Mouse (Mus musculus) gastrocnemius, postnatal 14 days (tissue): ENCODE measurements at regions not wholly inside any gene's neighbourhood (a gene's known extent, or its start where the extent isn't known, plus 50 kb on each side); places are given as distances from the start of the nearest gene placed in this dataset.

Experiments
- DNase-seq: peaks from one replicate; pipeline ENCODE4 v3.0.0; 2021; ENCODE audit warnings: mixed read lengths
- intact Hi-C: fragments of 180-260 bp; cut with DNase I; formaldehyde crosslinking; loops from one replicate; pipeline ENCODE4 v1.15.1; 2025; ENCODE audit warnings: low total_unique reads

GRCm38 (mm10) chr2:166378325-166378724 lies 222.9 kb upstream of the Sulf2 start:
- intact Hi-C loops: no loop called here
- no peak for DNase-seq

- DNase-seq: no peak
- intact Hi-C loops: no loop called here
Observed at GRCm38 (mm10) chr2:166377329-166377728, 221.9 kb upstream of the Sulf2 start.

GRCm38 (mm10) chr2:166375639-166376038 lies 220.2 kb upstream of the Sulf2 start:
- no peak for DNase-seq
- intact Hi-C loops: no loop called here

- intact Hi-C loops: no loop called here
- DNase-seq: no peak
Observed at GRCm38 (mm10) chr2:166370776-166371175, 215.3 kb upstream of the Sulf2 start.

- intact Hi-C loops: no loop called here
- DNase-seq: no peak
Observed at GRCm38 (mm10) chr2:166361645-166362044, 206.2 kb upstream of the Sulf2 start.

GRCm38 (mm10) chr2:166360786-166361185 lies 205.3 kb upstream of the Sulf2 start:
- DNase-seq: no peak
- intact Hi-C loops: no loop called here

GRCm38 (mm10) chr2:166359995-166360394 lies 204.5 kb upstream of the Sulf2 start:
- DNase-seq: no peak
- intact Hi-C loops: no loop called here

GRCm38 (mm10) chr2:166357824-166358223 lies 202.4 kb upstream of the Sulf2 start:
- DNase-seq: peak; percentile 59
- intact Hi-C loops: no loop called here

- intact Hi-C loops: no loop called here
- no peak for DNase-seq
Observed at GRCm38 (mm10) chr2:166355944-166356343, 200.5 kb upstream of the Sulf2 start.

GRCm38 (mm10) chr2:166355446-166355845 lies 200.0 kb upstream of the Sulf2 start:
- DNase-seq: no peak
- intact Hi-C loops: no loop called here

GRCm38 (mm10) chr2:166354391-166354790 lies 198.9 kb upstream of the Sulf2 start:
- no peak for DNase-seq
- intact Hi-C loops: no loop called here

GRCm38 (mm10) chr2:166353447-166354111 lies 198.1 kb upstream of the Sulf2 start:
- peak; percentile 47 for DNase-seq
- intact Hi-C loops: no loop called here

- no peak for DNase-seq
- intact Hi-C loops: no loop called here
Observed at GRCm38 (mm10) chr2:166351984-166352383, 196.5 kb upstream of the Sulf2 start.

- no peak for DNase-seq
- intact Hi-C loops: no loop called here
Observed at GRCm38 (mm10) chr2:166351581-166351980, 196.1 kb upstream of the Sulf2 start.

GRCm38 (mm10) chr2:166348654-166349053 lies 193.2 kb upstream of the Sulf2 start:
- intact Hi-C loops: no loop called here

GRCm38 (mm10) chr2:166346421-166347182 lies 191.1 kb upstream of the Sulf2 start:
- DNase-seq: no peak
- intact Hi-C loops: no loop called here

More at GRCm38 (mm10) chr2:166348654-166349053, 193.2 kb upstream of the Sulf2 start:
- no peak for DNase-seq

- intact Hi-C loops: no loop called here
- DNase-seq: no peak
Observed at GRCm38 (mm10) chr2:166343551-166344340, 188.3 kb upstream of the Sulf2 start.

GRCm38 (mm10) chr2:166342407-166342806 lies 186.9 kb upstream of the Sulf2 start:
- DNase-seq: peak; percentile 63
- intact Hi-C loops: no loop called here

- intact Hi-C loops: no loop called here
- DNase-seq: no peak
Observed at GRCm38 (mm10) chr2:166340196-166340595, 184.7 kb upstream of the Sulf2 start.

GRCm38 (mm10) chr2:166339427-166339826 lies 184.0 kb upstream of the Sulf2 start:
- intact Hi-C loops: no loop called here
- DNase-seq: no peak
